Mouse (Mus musculus) liver, embryonic 12.5 days (tissue): ENCODE measurements at regions not wholly inside any gene's neighbourhood (a gene's known extent, or its start where the extent isn't known, plus 50 kb on each side); places are given as distances from the start of the nearest gene placed in this dataset.

ENCODE experiments used
- ATAC-seq: fragments of 200-750 bp; cut with Nextera tagmentation; 2 replicates; pipeline ENCODE4 v1.8.0; 2017; ENCODE audit warnings: moderate number of reproducible peaks, mild to moderate bottlenecking, moderate library complexity
- H3K27ac ChIP-seq: fragments of 300-500 bp; sonication (generic); 2 replicates; pipeline ENCODE4 v1.5.1; 2016; ENCODE audit warnings: mild to moderate bottlenecking
- H3K27me3 ChIP-seq: fragments of 300-500 bp; sonication (generic); replicated peaks from 2 replicates; pipeline ENCODE4 v1.6.1; 2016; ENCODE audit warnings: mild to moderate bottlenecking, moderate library complexity
- H3K36me3 ChIP-seq: fragments of 300-500 bp; sonication (generic); 2 replicates; pipeline ENCODE4 v1.6.1; 2016; ENCODE audit warnings: mild to moderate bottlenecking, moderate library complexity
- H3K4me1 ChIP-seq: fragments of 300-500 bp; sonication (generic); 2 replicates; pipeline ENCODE4 v1.6.1; 2016
- H3K4me2 ChIP-seq: fragments of 300-500 bp; sonication (generic); 2 replicates; pipeline ENCODE4 v1.6.1; 2016; ENCODE audit warnings: mild to moderate bottlenecking, moderate library complexity
- H3K4me3 ChIP-seq: fragments of 300-500 bp; sonication (generic); 2 replicates; pipeline ENCODE4 v1.5.1; 2016; ENCODE audit warnings: mild to moderate bottlenecking, moderate library complexity
- H3K9ac ChIP-seq: fragments of 300-500 bp; sonication (generic); 2 replicates; pipeline ENCODE4 v1.6.1; 2016; ENCODE audit warnings: mild to moderate bottlenecking, moderate library complexity
- H3K9me3 ChIP-seq: fragments of 300-500 bp; sonication (generic); replicated peaks from 2 replicates; pipeline ENCODE4 v1.6.1; 2016; ENCODE audit warnings: mild to moderate bottlenecking, moderate library complexity
- WGBS: fragments of 180-500 bp; shearing (Covaris S2); methylation state at CpG from one replicate; pipeline ENCODE4 v1.1.7; 2016; ENCODE audit not compliant: insufficient replicate concordance; 5-methylcytosine and 5-hydroxymethylcytosine counted together

GRCm38 (mm10) chr3:35688111-35688510 lies 65.8 kb upstream of the Atp11b start:
- Histone ChIP-seq H3K4me2 (no peak overlapping the region), H3K9me3 (no peaks in the 10 kb centered on the region), H3K4me1 (no peaks in the 10 kb centered on the region), H3K4me3 (no peak overlapping the region), H3K27me3 (no peaks in the 10 kb centered on the region), H3K36me3 (no peaks in the 10 kb centered on the region), H3K27ac (no peak overlapping the region), H3K9ac (no peak overlapping the region)
- 50% methylated on average over 5 of the region's 5 CpGs for WGBS
- ATAC-seq = no peak

GRCm38 (mm10) chr3:35688781-35689180 lies 65.1 kb upstream of the Atp11b start:
- 23% methylated on average over 4 of the region's 4 CpGs for WGBS
- H3K4me2 ChIP-seq = no peak overlapping the region

GRCm38 (mm10) chr3:35693039-35693438 lies 60.9 kb upstream of the Atp11b start:
- no peaks in the 10 kb centered on the region for H3K27me3 ChIP-seq
- no peak overlapping the region for H3K27ac ChIP-seq
- no peak overlapping the region for H3K4me2 ChIP-seq
- no peak overlapping the region for H3K9ac ChIP-seq
- ATAC-seq = peak; percentile 62
- H3K4me3 ChIP-seq = no peak overlapping the region
- WGBS = 27% methylated on average over 6 of the region's 6 CpGs
- H3K4me1 ChIP-seq = no peaks in the 10 kb centered on the region
- no peaks in the 10 kb centered on the region for H3K9me3 ChIP-seq
- H3K36me3 ChIP-seq = no peaks in the 10 kb centered on the region

More at GRCm38 (mm10) chr3:35688781-35689180, 65.1 kb upstream of the Atp11b start:
- H3K27ac ChIP-seq = no peak overlapping the region
- no peaks in the 10 kb centered on the region for H3K9me3 ChIP-seq
- no peaks in the 10 kb centered on the region for H3K27me3 ChIP-seq
- H3K4me1 ChIP-seq = no peaks in the 10 kb centered on the region
- H3K9ac ChIP-seq = no peak overlapping the region
- H3K36me3 ChIP-seq = no peaks in the 10 kb centered on the region
- H3K4me3 ChIP-seq = no peak overlapping the region
- no peak for ATAC-seq

- H3K4me2 ChIP-seq = no peak overlapping the region
- WGBS = 74% methylated on average over 12 of the region's 12 CpGs
- no peak overlapping the region for H3K9ac ChIP-seq
- no peaks in the 10 kb centered on the region for H3K27me3 ChIP-seq
- no peaks in the 10 kb centered on the region for H3K36me3 ChIP-seq
- no peak overlapping the region for H3K4me3 ChIP-seq
- no peaks in the 10 kb centered on the region for H3K4me1 ChIP-seq
- H3K27ac ChIP-seq = no peak overlapping the region
- ATAC-seq = no peak
- no peaks in the 10 kb centered on the region for H3K9me3 ChIP-seq
Observed at GRCm38 (mm10) chr3:35693551-35693950, 60.4 kb upstream of the Atp11b start.

- no peaks in the 10 kb centered on the region for H3K4me1 ChIP-seq
- no peaks in the 10 kb centered on the region for H3K36me3 ChIP-seq
- no peak overlapping the region for H3K4me3 ChIP-seq
- no peak overlapping the region for H3K9ac ChIP-seq
- WGBS = 61% methylated on average over 4 of the region's 4 CpGs
- no peaks in the 10 kb centered on the region for H3K27me3 ChIP-seq
- no peak overlapping the region for H3K27ac ChIP-seq
- no peak for ATAC-seq
- H3K4me2 ChIP-seq = no peak overlapping the region
- no peaks in the 10 kb centered on the region for H3K9me3 ChIP-seq
Observed at GRCm38 (mm10) chr3:35694241-35694640, 59.7 kb upstream of the Atp11b start.

- Histone ChIP-seq H3K27ac (no peak overlapping the region), H3K4me3 (no peak overlapping the region), H3K9ac (no peak overlapping the region), H3K4me1 (peaks cover 6% of the 10 kb centered on the region), H3K9me3 (no peaks in the 10 kb centered on the region), H3K27me3 (no peaks in the 10 kb centered on the region), H3K36me3 (no peaks in the 10 kb centered on the region), H3K4me2 (no peak overlapping the region)
- 42% methylated on average over 3 of the region's 3 CpGs for WGBS
- ATAC-seq = no peak
Observed at GRCm38 (mm10) chr3:35695859-35696258, 58.0 kb upstream of the Atp11b start.

GRCm38 (mm10) chr3:35699266-35699665 lies 54.6 kb upstream of the Atp11b start:
- H3K4me3 ChIP-seq = no peak overlapping the region
- no peak overlapping the region for H3K9ac ChIP-seq
- no peak overlapping the region for H3K4me2 ChIP-seq
- H3K4me1 ChIP-seq = peaks cover 6% of the 10 kb centered on the region
- 65% methylated on average over 2 of the region's 2 CpGs for WGBS
- H3K27ac ChIP-seq = no peak overlapping the region
- no peaks in the 10 kb centered on the region for H3K27me3 ChIP-seq
- H3K36me3 ChIP-seq = no peaks in the 10 kb centered on the region
- ATAC-seq = peak; percentile 57
- H3K9me3 ChIP-seq = no peaks in the 10 kb centered on the region

- H3K27me3 ChIP-seq = no peaks in the 10 kb centered on the region
- no peaks in the 10 kb centered on the region for H3K36me3 ChIP-seq
- H3K4me1 ChIP-seq = peaks cover 6% of the 10 kb centered on the region
- no peak overlapping the region for H3K9ac ChIP-seq
- H3K27ac ChIP-seq = no peak overlapping the region
- ATAC-seq = no peak
- H3K9me3 ChIP-seq = no peaks in the 10 kb centered on the region
- no peak overlapping the region for H3K4me3 ChIP-seq
- no peak overlapping the region for H3K4me2 ChIP-seq
Observed at GRCm38 (mm10) chr3:35699979-35700378, 53.9 kb upstream of the Atp11b start.

- WGBS = 65% methylated on average over 8 of the region's 8 CpGs
Observed at GRCm38 (mm10) chr3:35703528-35704327, 50.2 kb upstream of the Atp11b start.

More at GRCm38 (mm10) chr3:35703528-35704327, 50.2 kb upstream of the Atp11b start:
- Histone ChIP-seq H3K27me3 (no peaks in the 10 kb centered on the region), H3K4me1 (peaks cover 6% of the 10 kb centered on the region), H3K4me2 (no peak overlapping the region), H3K36me3 (no peaks in the 10 kb centered on the region), H3K27ac (no peak overlapping the region), H3K9ac (no peak overlapping the region), H3K4me3 (no peak overlapping the region), H3K9me3 (no peaks in the 10 kb centered on the region)
- ATAC-seq = no peak
